Comparison of ENCODE assay signal across 8 mouse cellular contexts in the genomic region with DNA sequence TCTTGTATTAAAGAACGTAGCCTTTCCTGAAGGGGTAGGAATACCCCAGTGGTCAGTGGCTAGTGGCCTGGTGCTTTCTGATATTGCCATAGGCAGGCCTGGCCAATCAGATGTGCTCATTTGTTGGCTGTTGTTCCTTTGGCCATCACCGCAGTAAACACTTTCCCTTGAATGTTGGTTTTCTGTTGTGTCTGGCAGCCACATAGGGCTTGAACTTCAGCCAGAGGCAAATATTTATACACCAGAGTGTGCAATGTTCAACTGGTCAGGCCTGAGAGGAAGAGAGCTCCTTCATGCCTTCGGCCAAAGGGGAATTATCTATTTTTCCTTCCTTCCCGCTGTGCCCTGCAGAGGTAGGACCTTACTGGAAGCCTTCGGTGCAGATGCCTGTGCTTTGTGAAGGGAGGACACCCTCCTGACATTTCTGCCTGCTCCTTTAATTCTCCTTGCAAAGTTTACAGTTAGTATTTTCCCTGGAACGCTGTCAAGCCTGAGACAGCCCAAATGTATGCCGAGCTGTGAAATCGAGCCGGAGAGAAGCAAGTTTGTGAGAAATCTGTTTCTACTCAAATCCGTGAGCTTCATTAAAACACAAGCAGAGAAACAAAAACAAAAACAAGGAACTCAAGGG.
A peak's percentile ranks its signal among the peaks of the same experiment; 100 is the strongest.
DNase-seq lines count a peak whose midpoint lies in the region; ATAC-seq and TF ChIP-seq lines count a peak whose summit lies in the region.

No protein-coding gene starts in this region.

- peak overlapping the region; percentile 75 for H3K4me3 ChIP-seq in gastrocnemius, adult 2 months
- peak overlapping the region; percentile 35 for H3K4me3 ChIP-seq in hindbrain, embryonic 16.5 days (ENCODE audit: low read length)
- H3K4me3 ChIP-seq in limb, embryonic 10.5 days, result no peak overlapping the region
- H3K4me3 ChIP-seq in neural tube, embryonic 15.5 days (replicated peaks), result peak overlapping the region; percentile 37

- intact Hi-C loops in gastrocnemius, adult 2 months (cut with DNase I), result loop anchor here (2.0 to 5.0 kb wide), 2 partner anchors 96 to 454 kb away; partner anchors contain the start of gene Nfia

- no peaks in the 10 kb centered on the region for H3K9me3 ChIP-seq in hindbrain, embryonic 16.5 days (ENCODE audit: control insufficient read depth, low read length)
- H3K9me3 ChIP-seq in limb, embryonic 10.5 days (replicated peaks), result no peaks in the 10 kb centered on the region
- H3K9me3 ChIP-seq in neural tube, embryonic 15.5 days (replicated peaks), result no peaks in the 10 kb centered on the region

- H3K4me1 ChIP-seq in hindbrain, embryonic 16.5 days (ENCODE audit: control insufficient read depth, insufficient read depth, low read depth, low read length), result peaks cover 24% of the 10 kb centered on the region
- peaks cover 16% of the 10 kb centered on the region for H3K4me1 ChIP-seq in limb, embryonic 10.5 days
- peaks cover 38% of the 10 kb centered on the region for H3K4me1 ChIP-seq in neural tube, embryonic 15.5 days

- no peaks in the 10 kb centered on the region for H3K27me3 ChIP-seq in hindbrain, embryonic 16.5 days (replicated peaks; ENCODE audit: control insufficient read depth, insufficient read depth, low read length)
- H3K27me3 ChIP-seq in limb, embryonic 10.5 days (ENCODE audit: low read depth, poor library complexity, severe bottlenecking), result no peaks in the 10 kb centered on the region
- H3K27me3 ChIP-seq in neural tube, embryonic 15.5 days (replicated peaks), result no peaks in the 10 kb centered on the region

- peak overlapping the region; percentile 96 for H3K27ac ChIP-seq in gastrocnemius, adult 2 months
- H3K27ac ChIP-seq in hindbrain, embryonic 16.5 days (ENCODE audit: low read depth, low read length), result peak overlapping the region; percentile 87
- peak overlapping the region; percentile 7; the same call in 1 of the 2 replicates for H3K27ac ChIP-seq in limb, embryonic 10.5 days
- peak overlapping the region; percentile 84 for H3K27ac ChIP-seq in neural tube, embryonic 15.5 days (replicated peaks)

- 49% methylated on average over 10 of the region's 10 CpGs for WGBS in hindbrain, embryonic 16.5 days
- 92% methylated on average over 10 of the region's 10 CpGs for WGBS in limb, embryonic 10.5 days
- WGBS in neural tube, embryonic 15.5 days, result 65% methylated on average over 10 of the region's 10 CpGs

- H3K9ac ChIP-seq in hindbrain, embryonic 16.5 days (ENCODE audit: low read depth, low read length), result peak overlapping the region; percentile 35; the same call in 1 of the 2 replicates
- no peak overlapping the region for H3K9ac ChIP-seq in neural tube, embryonic 15.5 days (replicated peaks)

- no peak for TF ChIP-seq CTCF in gastrocnemius, adult 2 months (IDR thresholded peaks at IDR 0.05)

- peak overlapping the region; percentile 58 for H3K4me2 ChIP-seq in hindbrain, embryonic 16.5 days (ENCODE audit: low read length)
- H3K4me2 ChIP-seq in neural tube, embryonic 15.5 days, result peak overlapping the region; percentile 55

- ATAC-seq in hindbrain, embryonic 16.5 days, result peak; percentile 32
- peak; percentile 45; the same call in 1 of the 2 replicates for ATAC-seq in neural tube, embryonic 15.5 days (ENCODE audit: low FRiP score)

- no peaks in the 10 kb centered on the region for H3K36me3 ChIP-seq in hindbrain, embryonic 16.5 days (ENCODE audit: control insufficient read depth, insufficient read depth, low read length)
- no peaks in the 10 kb centered on the region; the same call in 1 of the 2 replicates for H3K36me3 ChIP-seq in limb, embryonic 10.5 days
- no peaks in the 10 kb centered on the region for H3K36me3 ChIP-seq in neural tube, embryonic 15.5 days

- DNase-seq in MN1 (ENCODE audit: low spot score), result peak; percentile 32
- DNase-seq in adipocyte (ENCODE audit: low spot score), result peak; percentile 92
- peak; percentile 65 for DNase-seq in gastrocnemius, adult 2 months
- DNase-seq in limb, embryonic 10.5 days (ENCODE audit: low spot score), result no peak
- no peak for DNase-seq in urinary bladder, postnatal 10 days (ENCODE audit: low spot score)
- DNase-seq in spleen, postnatal 10 days (ENCODE audit: low spot score in 2 of 2), result no peak

Comparison
In these comparisons a context has a peak if more than half of its experiments do, and no peak if none do; other contexts are left out.
1. DNase-seq: peak in MN1 (single experiment), adipocyte (single experiment) and gastrocnemius, adult 2 months (single experiment); none in limb, embryonic 10.5 days (single experiment), urinary bladder, postnatal 10 days (single experiment) and spleen, postnatal 10 days (0 of 2).
2. H3K27ac ChIP-seq: peak in every context shown above with its lines; median percentile 96 in gastrocnemius, adult 2 months; 87 in hindbrain, embryonic 16.5 days; 84 in neural tube, embryonic 15.5 days; 7 in limb, embryonic 10.5 days.